Comparison of ENCODE assay signal across 15 mouse cellular contexts in the genomic region with DNA sequence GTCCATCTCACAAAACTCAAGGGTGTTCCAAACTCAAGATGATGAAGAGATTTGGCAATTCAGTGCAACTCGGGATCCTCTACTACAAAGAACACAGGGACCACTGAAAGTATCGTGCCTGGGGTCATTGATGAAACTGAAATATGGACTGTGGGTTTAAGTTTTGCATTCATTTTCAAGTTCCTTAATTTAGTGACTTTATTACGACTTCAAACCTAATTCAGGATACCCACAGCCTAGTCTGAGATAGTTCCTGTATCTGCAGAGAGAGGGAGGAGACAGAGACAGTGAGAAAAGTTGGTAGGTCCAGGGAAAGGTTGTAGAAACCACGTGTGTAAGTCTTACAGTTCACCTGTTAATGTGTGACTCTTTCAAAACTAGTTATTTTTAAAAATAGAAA.
"Had no signal": no experiment of that assay in that cellular context is flagged by ENCODE, and none has a peak within 500 bp of the region (broad histone marks: within the 10 kb centered on the region; RNA-seq: fewer than 3 reads in every experiment).

No protein-coding gene starts in this region.

- H3K27me3 ChIP-seq: kidney, embryonic 15.5 days; liver, embryonic 12.5 days; liver, embryonic 15.5 days; lung, embryonic 15.5 days had no signal

- H3K9ac ChIP-seq: kidney, embryonic 15.5 days; liver, embryonic 12.5 days; liver, embryonic 15.5 days; lung, embryonic 15.5 days had no signal

- H3K36me3 ChIP-seq: kidney, embryonic 15.5 days; liver, embryonic 12.5 days; liver, embryonic 15.5 days; lung, embryonic 15.5 days had no signal

- DNase-seq: kidney, adult 11 months; kidney, adult 8-10 months; kidney, postnatal 10 days; kidney, postnatal 36 days; lung, adult 18-20 months; lung, postnatal 10 days; lung, postnatal 36 days; midbrain, embryonic 14.5 days; thymus, adult 18-20 months; thymus, postnatal 14 days; thymus, postnatal 4 days had no signal

- H3K9me3 ChIP-seq: kidney, embryonic 15.5 days; liver, embryonic 12.5 days; liver, embryonic 15.5 days; lung, embryonic 15.5 days had no signal

- H3K27ac ChIP-seq: kidney, embryonic 15.5 days; liver, embryonic 12.5 days; liver, embryonic 15.5 days; lung, embryonic 15.5 days had no signal

- H3K4me1 ChIP-seq: kidney, embryonic 15.5 days; liver, embryonic 15.5 days; lung, embryonic 15.5 days had no signal

- H3K4me3 ChIP-seq: kidney, embryonic 15.5 days; liver, embryonic 12.5 days; liver, embryonic 15.5 days; lung, embryonic 15.5 days had no signal

- ATAC-seq: liver, embryonic 12.5 days had no signal

- H3K4me2 ChIP-seq: kidney, embryonic 15.5 days; liver, embryonic 12.5 days; liver, embryonic 15.5 days; lung, embryonic 15.5 days had no signal
